Mouse (Mus musculus) liver, postnatal 0 days (tissue): ENCODE data around the gene Ddx11.

Experiments used
- CTCF ChIP-seq: sonication (generic); IDR thresholded peaks from 2 replicates; pipeline ENCODE4 v1.5.1; 2016; ENCODE audit warnings: antibody characterized with exemption, low read depth
- EP300 ChIP-seq: IDR thresholded peaks from 2 replicates; pipeline ENCODE4 v1.6.1; 2016; ENCODE audit warnings: antibody characterized with exemption, low read depth, mild to moderate bottlenecking

GRCm38 (mm10) chr17:66118991-66119390, 4.3 kb upstream of the Ddx11 start:
- TF ChIP-seq CTCF (no peak), EP300 (no peak)
